Mouse (Mus musculus): ENCODE data around the gene Cdc42ep5. TPM values are rescaled to one million over a fixed set of nuclear protein-coding genes. Genes with fewer than 3 reads are reported as not detected.

Gene Cdc42ep5
- total and polyA plus RNA-seq, 2 experiments from 2014 or later, result 4.0 to 6.7 TPM

DNA sequence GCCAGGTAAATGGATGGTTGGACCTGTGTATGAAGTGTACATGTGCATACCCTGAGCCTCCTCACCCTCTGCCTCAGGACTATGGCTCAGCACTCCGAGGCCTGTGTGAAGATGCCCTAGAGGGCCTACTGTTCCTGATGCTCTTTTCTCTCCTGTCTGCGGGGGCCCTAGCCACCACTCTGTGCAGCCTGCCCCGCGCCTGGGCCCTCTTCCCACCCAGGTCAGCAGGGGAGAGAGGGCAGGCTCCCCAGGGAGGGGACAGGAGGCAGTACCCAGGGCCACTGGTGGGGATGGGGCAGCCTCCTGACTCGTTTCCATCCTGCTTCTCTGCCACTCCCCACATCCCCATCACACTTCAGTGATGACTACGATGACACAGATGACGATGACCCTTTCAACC lies 31.7 kb downstream of the Cdc42ep5 start:
- Histone ChIP-seq H3K9me3 (ENCODE audit: low read length) (no peaks in the 10 kb centered on the region), H3K27ac (ENCODE audit: low read depth, low read length) (no peak overlapping the region), H3K4me3 (ENCODE audit: low read depth, low read length) (no peak overlapping the region), H3K4me1 (ENCODE audit: insufficient read depth) (peaks cover 4% of the 10 kb centered on the region; the same call in 1 of the 2 replicates), H3K36me3 (ENCODE audit: insufficient read depth) (peaks cover 33% of the 10 kb centered on the region), H3K9ac (no peak overlapping the region), H3K27me3 (ENCODE audit: insufficient read depth, low read length) (no peaks in the 10 kb centered on the region), H3K4me2 (ENCODE audit: low read depth) (no peak overlapping the region)
- ATAC-seq (no peak), DNase-seq (no peak)
- WGBS, result 93% methylated on average over 7 of the region's 7 CpGs
- TF ChIP-seq CTCF (IDR thresholded peaks at IDR 0.05; ENCODE audit: low read depth), result no peak

DNA sequence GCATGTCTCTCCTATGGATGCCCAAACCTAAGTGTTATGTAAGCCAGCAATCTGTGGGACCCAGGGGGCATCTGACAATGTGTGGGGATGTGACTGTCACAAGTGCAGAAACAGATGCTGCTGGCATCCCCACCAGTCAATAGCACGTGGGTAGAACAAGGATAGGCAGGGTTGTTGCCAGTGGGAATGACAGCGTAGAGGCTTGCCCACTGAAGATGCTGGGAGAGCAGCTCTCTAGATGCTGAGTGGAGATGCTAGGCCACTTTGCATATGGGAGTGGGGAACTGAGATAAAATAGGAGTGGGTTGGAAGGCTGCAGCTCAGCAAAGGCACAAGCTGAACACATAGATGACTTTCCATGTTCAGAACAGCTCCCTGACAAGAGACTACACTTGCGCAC lies 32.1 kb downstream of the Cdc42ep5 start:
- Histone ChIP-seq H3K9me3 (ENCODE audit: low read length) (no peaks in the 10 kb centered on the region), H3K27ac (ENCODE audit: low read depth, low read length) (no peak overlapping the region), H3K4me2 (ENCODE audit: low read depth) (no peak overlapping the region), H3K36me3 (ENCODE audit: insufficient read depth) (peaks cover 33% of the 10 kb centered on the region), H3K4me3 (ENCODE audit: low read depth, low read length) (no peak overlapping the region), H3K4me1 (ENCODE audit: insufficient read depth) (no peaks in the 10 kb centered on the region; the same call in 1 of the 2 replicates), H3K9ac (no peak overlapping the region), H3K27me3 (ENCODE audit: insufficient read depth, low read length) (no peaks in the 10 kb centered on the region)
- no peak for TF ChIP-seq CTCF (IDR thresholded peaks at IDR 0.05; ENCODE audit: low read depth)
- DNase-seq, result no peak
- 75% methylated on average over 3 of the region's 3 CpGs for WGBS
- ATAC-seq, result no peak

DNA sequence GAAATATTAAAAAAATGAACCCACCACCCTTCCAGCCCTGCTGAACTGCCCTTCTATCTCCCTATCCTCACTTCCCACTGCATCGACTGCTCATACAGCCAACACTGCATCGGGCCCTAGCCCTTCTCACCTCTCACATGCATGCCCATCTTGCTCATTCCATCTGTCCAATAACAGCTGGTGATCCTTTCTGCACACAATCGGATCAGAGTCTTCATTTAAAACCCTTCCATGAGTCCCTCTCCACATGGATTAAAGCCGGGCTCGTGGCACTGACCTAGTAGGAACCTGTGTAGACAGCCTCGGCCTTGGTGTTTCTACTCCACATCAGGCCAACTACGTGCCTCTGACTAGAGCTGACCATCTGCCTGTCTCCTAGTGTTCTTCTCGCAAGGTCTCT lies 32.7 kb downstream of the Cdc42ep5 start:
- Histone ChIP-seq H3K36me3 (ENCODE audit: insufficient read depth) (peaks cover 37% of the 10 kb centered on the region), H3K4me3 (ENCODE audit: low read depth, low read length) (no peak overlapping the region), H3K4me1 (ENCODE audit: insufficient read depth) (no peaks in the 10 kb centered on the region), H3K9me3 (ENCODE audit: low read length) (no peaks in the 10 kb centered on the region), H3K27me3 (ENCODE audit: insufficient read depth, low read length) (no peaks in the 10 kb centered on the region), H3K27ac (ENCODE audit: low read depth, low read length) (no peak overlapping the region), H3K4me2 (ENCODE audit: low read depth) (no peak overlapping the region), H3K9ac (no peak overlapping the region)
- DNase-seq, result no peak
- no peak for TF ChIP-seq CTCF (IDR thresholded peaks at IDR 0.05; ENCODE audit: low read depth)
- ATAC-seq, result no peak
- WGBS, result 83% methylated on average over 8 of the region's 8 CpGs

DNA sequence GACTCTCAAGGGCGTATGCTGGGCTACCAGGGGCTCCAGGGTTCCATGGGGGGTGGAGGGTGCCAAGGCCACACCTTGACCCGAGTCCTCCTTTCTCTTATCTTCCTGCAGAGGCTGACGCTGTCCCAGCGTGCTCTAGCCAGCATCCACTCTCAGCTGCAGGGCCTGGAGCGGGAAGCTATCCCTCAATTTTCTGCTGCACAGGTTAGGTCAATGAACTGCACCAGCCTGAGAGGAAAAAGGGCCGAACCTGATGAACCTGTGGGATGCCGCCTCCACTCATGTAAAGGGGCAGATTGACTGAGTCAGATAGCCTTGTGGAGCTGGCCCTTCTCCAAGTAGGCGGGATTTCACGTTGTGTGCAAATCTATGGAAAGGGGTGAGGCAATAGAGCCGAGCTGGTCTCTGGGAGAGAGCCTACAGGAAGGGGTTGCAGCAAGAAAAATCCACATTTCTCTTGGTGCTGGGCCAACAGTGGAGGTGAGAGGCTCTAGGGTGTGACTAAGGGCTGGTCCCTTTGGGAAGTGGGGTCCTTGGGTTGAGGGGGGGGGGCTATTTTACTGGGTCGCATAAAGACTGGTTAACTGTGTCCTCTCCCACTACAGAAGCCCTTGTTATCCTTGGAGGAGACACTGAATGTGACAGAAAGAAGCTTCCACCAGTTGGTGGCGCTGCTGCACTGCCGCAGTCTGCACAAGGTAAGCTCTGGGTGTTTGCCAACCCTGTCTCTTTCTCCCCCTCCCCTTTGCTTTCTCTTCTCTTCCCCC lies 33.8 kb downstream of the Cdc42ep5 start:
- DNase-seq (peak; percentile 94), ATAC-seq (peak; percentile 69)
- Histone ChIP-seq H3K4me1 (ENCODE audit: insufficient read depth) (no peaks in the 10 kb centered on the region), H3K27me3 (ENCODE audit: insufficient read depth, low read length) (no peaks in the 10 kb centered on the region), H3K4me3 (ENCODE audit: low read depth, low read length) (no peak overlapping the region), H3K27ac (ENCODE audit: low read depth, low read length) (peak overlapping the region; percentile 54), H3K4me2 (ENCODE audit: low read depth) (no peak overlapping the region), H3K9me3 (ENCODE audit: low read length) (no peaks in the 10 kb centered on the region), H3K36me3 (ENCODE audit: insufficient read depth) (peaks cover 46% of the 10 kb centered on the region), H3K9ac (no peak overlapping the region)
- WGBS, result 23% methylated on average over 13 of the region's 13 CpGs
- TF ChIP-seq CTCF (IDR thresholded peaks at IDR 0.05; ENCODE audit: low read depth), result peak; percentile 90

DNA sequence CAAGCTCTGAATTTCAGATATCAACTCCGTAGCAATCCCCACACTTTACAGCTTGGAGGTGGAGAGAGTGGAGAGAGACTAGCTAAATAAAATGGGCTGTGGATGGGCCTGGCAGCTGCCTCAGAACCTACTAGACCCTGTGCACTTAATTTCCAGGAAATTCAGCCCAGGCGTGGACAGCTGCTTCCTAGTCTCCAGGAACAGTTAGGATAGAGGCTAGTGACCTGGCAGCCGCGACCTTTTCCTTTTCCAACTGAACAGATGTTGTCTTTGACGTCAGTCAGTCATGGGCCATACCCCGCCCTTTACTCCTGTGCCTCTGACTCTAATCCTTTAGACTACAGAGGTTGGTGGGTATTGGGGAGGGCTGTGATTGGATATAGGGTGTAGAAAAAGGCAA lies 35.8 kb downstream of the Cdc42ep5 start:
- H3K4me3 ChIP-seq (ENCODE audit: low read depth, low read length), result no peak overlapping the region
- WGBS, result 58% methylated on average over 6 of the region's 6 CpGs
- no peak for ATAC-seq
- TF ChIP-seq CTCF (IDR thresholded peaks at IDR 0.05; ENCODE audit: low read depth), result no peak
- no peak overlapping the region for H3K27ac ChIP-seq (ENCODE audit: low read depth, low read length)
- H3K36me3 ChIP-seq (ENCODE audit: insufficient read depth), result peaks cover 47% of the 10 kb centered on the region
- H3K4me1 ChIP-seq (ENCODE audit: insufficient read depth), result peaks cover 7% of the 10 kb centered on the region
- no peaks in the 10 kb centered on the region for H3K9me3 ChIP-seq (ENCODE audit: low read length)
- H3K4me2 ChIP-seq (ENCODE audit: low read depth), result no peak overlapping the region
- peak overlapping the region; percentile 22; the same call in 1 of the 2 replicates for H3K9ac ChIP-seq
- H3K27me3 ChIP-seq (ENCODE audit: insufficient read depth, low read length), result no peaks in the 10 kb centered on the region
- DNase-seq, result no peak

DNA sequence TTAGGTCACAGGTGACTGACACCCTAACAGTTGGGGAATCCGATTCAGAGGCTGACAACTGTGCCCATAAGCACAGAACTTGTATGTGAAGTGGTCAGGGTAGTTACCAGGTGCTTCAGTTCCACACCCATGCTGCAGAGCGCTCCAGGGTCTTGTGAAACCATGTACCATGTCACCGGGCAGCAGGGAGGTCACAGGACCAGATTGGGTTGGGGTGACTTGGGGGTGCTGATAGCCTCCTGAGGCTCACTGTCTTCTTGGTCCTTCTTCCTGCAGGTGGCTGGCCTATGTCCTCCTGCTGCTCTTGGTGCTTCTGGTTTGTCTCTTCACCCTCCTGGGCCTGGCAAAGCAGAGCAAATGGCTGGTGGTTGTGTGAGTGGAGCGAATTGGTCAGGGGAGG lies 36.8 kb downstream of the Cdc42ep5 start:
- no peak overlapping the region for H3K27ac ChIP-seq (ENCODE audit: low read depth, low read length)
- DNase-seq (no peak), ATAC-seq (no peak)
- WGBS, result 91% methylated on average over 4 of the region's 4 CpGs
- H3K4me3 ChIP-seq (ENCODE audit: low read depth, low read length), result no peak overlapping the region
- no peaks in the 10 kb centered on the region for H3K27me3 ChIP-seq (ENCODE audit: insufficient read depth, low read length)
- no peak overlapping the region for H3K9ac ChIP-seq
- H3K9me3 ChIP-seq (ENCODE audit: low read length), result no peaks in the 10 kb centered on the region
- H3K4me1 ChIP-seq (ENCODE audit: insufficient read depth), result peaks cover 15% of the 10 kb centered on the region
- no peak for TF ChIP-seq CTCF (IDR thresholded peaks at IDR 0.05; ENCODE audit: low read depth)
- no peak overlapping the region for H3K4me2 ChIP-seq (ENCODE audit: low read depth)
- peaks cover 40% of the 10 kb centered on the region for H3K36me3 ChIP-seq (ENCODE audit: insufficient read depth)

DNA sequence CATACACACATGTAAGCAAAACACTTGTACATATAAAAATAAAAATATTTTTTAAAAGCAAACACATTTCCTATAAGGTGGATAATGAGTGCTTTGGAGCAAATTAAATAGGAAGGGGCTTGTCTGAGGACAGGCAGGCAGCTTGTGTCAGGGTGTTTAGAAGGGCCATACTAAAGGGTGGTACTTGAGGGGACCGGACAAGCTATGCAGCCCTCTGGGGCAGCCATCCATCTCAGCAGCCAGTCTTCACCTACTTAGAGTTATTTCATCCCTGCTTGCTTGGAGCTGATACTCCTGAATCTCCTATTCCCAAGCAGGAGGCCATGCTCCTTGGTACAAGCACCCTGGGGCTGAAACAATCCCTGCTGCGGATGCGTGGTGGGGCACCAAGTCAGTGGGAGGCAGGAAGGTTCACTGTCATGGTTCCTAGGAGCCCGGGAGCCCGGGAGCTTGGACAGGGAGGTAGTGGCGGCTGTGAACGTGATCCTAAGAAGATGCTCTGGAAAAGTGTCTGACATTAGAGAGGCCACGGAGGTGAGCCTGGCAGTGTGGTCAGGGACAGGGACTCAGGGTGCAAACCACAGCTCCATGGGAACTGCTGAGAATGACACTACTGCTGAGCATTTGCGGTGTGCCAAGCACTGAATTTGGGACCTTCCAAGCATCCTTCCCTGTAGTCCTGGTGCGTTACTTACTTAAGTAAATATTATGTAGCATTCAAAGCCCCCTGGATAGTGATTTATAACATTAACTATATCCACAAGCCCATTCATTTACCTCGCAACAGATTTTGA lies 37.5 kb downstream of the Cdc42ep5 start:
- no peak for TF ChIP-seq CTCF (IDR thresholded peaks at IDR 0.05; ENCODE audit: low read depth)
- Histone ChIP-seq H3K27me3 (ENCODE audit: insufficient read depth, low read length) (no peaks in the 10 kb centered on the region), H3K4me1 (ENCODE audit: insufficient read depth) (peaks cover 15% of the 10 kb centered on the region), H3K9ac (no peak overlapping the region), H3K4me2 (ENCODE audit: low read depth) (no peak overlapping the region), H3K9me3 (ENCODE audit: low read length) (no peaks in the 10 kb centered on the region), H3K27ac (ENCODE audit: low read depth, low read length) (no peak overlapping the region), H3K36me3 (ENCODE audit: insufficient read depth) (peaks cover 33% of the 10 kb centered on the region), H3K4me3 (ENCODE audit: low read depth, low read length) (no peak overlapping the region)
- ATAC-seq (no peak), DNase-seq (no peak)
- 89% methylated on average over 11 of the region's 11 CpGs for WGBS

All from forebrain, postnatal 0 days (tissue).